Mouse (Mus musculus): ENCODE measurements around the gene Stk10.
"Not testable (repeated sequence)": the region's sequence is repeated elsewhere in the genome, so short reads cannot be mapped to it uniquely, and the experiment has no call there.

Gene Stk10

GRCm38 (mm10) chr11:32605131-32605860 is 72.2 kb downstream of the Stk10 start:
- peak; percentile 69 for DNase-seq

GRCm38 (mm10) chr11:32605907-32606306 is 72.8 kb downstream of the Stk10 start:
- DNase-seq, result no peak

GRCm38 (mm10) chr11:32607319-32607718 is 74.2 kb downstream of the Stk10 start:
- DNase-seq, result peak; percentile 59

- DNase-seq, result no peak
Measured at GRCm38 (mm10) chr11:32610616-32611015, 77.5 kb downstream of the Stk10 start.

GRCm38 (mm10) chr11:32612304-32612703 is 79.2 kb downstream of the Stk10 start:
- DNase-seq, result no peak

- no peak for DNase-seq
Measured at GRCm38 (mm10) chr11:32614463-32614862, 81.4 kb downstream of the Stk10 start.

GRCm38 (mm10) chr11:32615561-32615960 is 82.5 kb downstream of the Stk10 start:
- DNase-seq, result no peak

- DNase-seq, result no peak
Measured at GRCm38 (mm10) chr11:32616091-32616490, 83.0 kb downstream of the Stk10 start.

- peak; percentile 63 for DNase-seq
Measured at GRCm38 (mm10) chr11:32618036-32618435, 84.9 kb downstream of the Stk10 start.

GRCm38 (mm10) chr11:32618641-32619040 is 85.5 kb downstream of the Stk10 start:
- not testable (repeated sequence) for DNase-seq

GRCm38 (mm10) chr11:32619257-32619816 is 86.2 kb downstream of the Stk10 start:
- DNase-seq, result peak; percentile 71

- DNase-seq, result no peak
Measured at GRCm38 (mm10) chr11:32619866-32620456, 86.9 kb downstream of the Stk10 start.

- DNase-seq, result no peak
Measured at GRCm38 (mm10) chr11:32621831-32622478, 88.8 kb downstream of the Stk10 start.

- DNase-seq, result no peak
Measured at GRCm38 (mm10) chr11:32622479-32623190, 89.5 kb downstream of the Stk10 start.

GRCm38 (mm10) chr11:32623236-32623635 is 90.1 kb downstream of the Stk10 start:
- peak; percentile 87 for DNase-seq

- DNase-seq, result no peak
Measured at GRCm38 (mm10) chr11:32623912-32624311, 90.8 kb downstream of the Stk10 start.

- DNase-seq, result peak; percentile 82
Measured at GRCm38 (mm10) chr11:32625677-32626076, 92.6 kb downstream of the Stk10 start.

- DNase-seq, result no peak
Measured at GRCm38 (mm10) chr11:32626079-32626478, 93.0 kb downstream of the Stk10 start.

- DNase-seq, result no peak
Measured at GRCm38 (mm10) chr11:32627900-32628299, 94.8 kb downstream of the Stk10 start.

- DNase-seq, result no peak
Measured at GRCm38 (mm10) chr11:32629713-32630211, 96.7 kb downstream of the Stk10 start.

GRCm38 (mm10) chr11:32632671-32633070 is 99.6 kb downstream of the Stk10 start:
- no peak for DNase-seq

- DNase-seq, result no peak
Measured at GRCm38 (mm10) chr11:32633542-32633941, 100.4 kb downstream of the Stk10 start.

GRCm38 (mm10) chr11:32634143-32634542 is 101.0 kb downstream of the Stk10 start:
- no peak for DNase-seq

Data from kidney, adult 9 months (tissue).